Mouse (Mus musculus) heart, adult 9 months (tissue): ENCODE measurements around the gene Gm11168.
"Not testable (repeated sequence)": the region's sequence is repeated elsewhere in the genome, so short reads cannot be mapped to it uniquely, and the experiment has no call there.

Experiments
- DNase-seq, 2 experiments: peaks; one replicate each; pipeline ENCODE4 v3.0.0; 2022; ENCODE audit warnings: low spot score in 2 of 2

The Gm11168 gene

DNA sequence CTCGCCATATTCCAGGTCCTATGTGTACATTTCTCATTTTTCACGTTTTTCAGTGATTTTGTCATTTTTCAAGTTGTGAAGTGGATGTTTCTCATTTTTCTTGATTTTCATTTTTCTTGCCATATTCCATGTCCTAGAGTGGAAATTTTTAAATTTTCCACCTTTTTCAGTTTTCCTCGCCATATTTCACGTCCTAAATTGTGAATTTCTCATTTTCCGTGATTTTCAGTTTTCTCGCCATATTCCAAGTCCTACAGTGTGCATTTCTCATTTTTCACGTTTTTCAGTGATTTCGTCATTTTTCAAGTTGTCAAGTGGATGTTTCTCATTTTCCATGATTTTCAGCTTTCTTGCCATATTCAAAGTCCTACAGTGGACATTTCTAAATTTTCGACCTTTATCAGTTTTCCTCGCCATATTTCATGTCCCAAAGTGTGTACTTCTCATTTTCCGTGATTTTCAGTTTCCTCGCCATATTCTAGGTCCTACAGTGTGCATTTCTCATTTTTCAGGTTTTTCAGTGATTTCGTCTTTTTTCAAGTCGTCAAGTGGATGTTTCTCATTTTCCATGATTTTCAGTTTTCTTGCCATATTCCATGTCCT lies at the start of gene Gm11168:
TSS of gene Gm11168 (plus strand) at position 553 of the 603 bp plus-strand sequence.
- not testable (repeated sequence) for DNase-seq

DNA sequence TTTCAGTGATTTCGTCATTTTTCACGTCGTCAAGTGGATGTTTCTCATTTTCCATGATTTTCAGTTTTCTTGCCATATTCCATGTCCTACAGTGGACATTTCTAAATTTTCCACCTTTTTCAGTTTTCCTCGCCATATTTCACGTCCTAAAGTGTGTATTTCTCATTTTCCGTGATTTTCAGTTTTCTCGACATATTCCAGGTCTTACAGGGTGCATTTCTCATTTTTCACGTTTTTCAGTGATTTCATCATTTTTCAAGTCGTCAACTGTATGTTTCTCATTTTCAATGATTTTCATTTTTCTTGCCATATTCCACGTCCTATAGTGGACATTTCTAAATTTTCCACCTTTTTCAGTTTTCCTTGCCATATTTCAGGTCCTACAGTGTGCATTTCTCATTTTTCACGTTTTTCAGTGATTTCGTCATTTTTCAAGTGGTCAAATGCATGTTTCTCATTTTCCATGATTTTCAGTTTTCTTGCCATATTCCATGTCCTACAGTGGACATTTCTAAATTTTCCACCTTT lies 2.6 kb upstream of the Gm11168 start, which contains the start of gene Gm10722:
TSS of gene Gm10722 (plus strand) at position 478 of the 528 bp plus-strand sequence.
- DNase-seq = peak; percentile 29 to 44

DNA sequence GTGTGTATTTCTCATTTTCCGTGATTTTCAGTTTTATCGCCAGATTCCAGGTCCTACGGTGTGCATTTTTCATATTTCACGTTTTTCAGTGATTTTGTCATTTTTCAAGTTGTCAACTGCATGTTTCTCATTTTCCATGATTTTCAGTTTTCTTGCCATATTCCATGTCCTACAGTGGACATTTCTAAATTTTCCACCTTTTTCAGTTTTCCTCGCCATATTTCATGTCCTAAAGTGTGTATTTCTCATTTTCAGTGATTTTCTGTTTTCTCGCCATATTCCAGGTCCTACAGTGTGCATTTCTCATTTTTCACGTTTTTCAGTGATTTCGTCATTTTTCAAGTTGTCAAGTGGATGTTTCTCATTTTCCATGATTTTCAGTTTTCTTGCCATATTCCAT lies 2.1 kb upstream of the Gm11168 start:
- peak; percentile 42 to 57 for DNase-seq

DNA sequence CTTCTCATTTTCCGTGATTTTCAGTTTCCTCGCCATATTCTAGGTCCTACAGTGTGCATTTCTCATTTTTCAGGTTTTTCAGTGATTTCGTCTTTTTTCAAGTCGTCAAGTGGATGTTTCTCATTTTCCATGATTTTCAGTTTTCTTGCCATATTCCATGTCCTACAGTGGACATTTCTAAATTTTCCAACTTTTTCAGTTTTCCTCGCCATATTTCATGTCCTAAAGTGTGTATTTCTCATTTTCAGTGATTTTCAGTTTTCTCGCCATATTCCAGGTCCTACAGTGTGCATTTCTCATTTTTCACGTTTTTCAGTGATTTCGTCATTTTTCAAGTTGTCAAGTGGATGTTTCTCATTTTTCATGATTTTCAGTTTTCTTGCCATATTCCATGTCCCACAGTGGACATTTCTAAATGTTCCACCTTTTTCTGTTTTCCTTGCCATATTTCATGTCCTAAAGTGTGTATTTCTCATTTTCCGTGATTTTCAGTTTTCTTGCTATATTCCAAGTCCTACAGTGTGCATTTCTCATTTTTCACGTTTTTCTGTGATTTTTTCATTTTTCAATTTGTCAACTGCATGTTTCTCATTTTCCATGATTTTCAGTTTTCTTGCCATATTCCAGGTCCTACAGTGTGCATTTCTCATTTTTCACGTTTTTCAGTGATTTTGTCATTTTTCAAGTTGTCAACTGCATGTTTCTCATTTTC lies 1.0 kb upstream of the Gm11168 start:
- DNase-seq = peak; percentile 100

DNA sequence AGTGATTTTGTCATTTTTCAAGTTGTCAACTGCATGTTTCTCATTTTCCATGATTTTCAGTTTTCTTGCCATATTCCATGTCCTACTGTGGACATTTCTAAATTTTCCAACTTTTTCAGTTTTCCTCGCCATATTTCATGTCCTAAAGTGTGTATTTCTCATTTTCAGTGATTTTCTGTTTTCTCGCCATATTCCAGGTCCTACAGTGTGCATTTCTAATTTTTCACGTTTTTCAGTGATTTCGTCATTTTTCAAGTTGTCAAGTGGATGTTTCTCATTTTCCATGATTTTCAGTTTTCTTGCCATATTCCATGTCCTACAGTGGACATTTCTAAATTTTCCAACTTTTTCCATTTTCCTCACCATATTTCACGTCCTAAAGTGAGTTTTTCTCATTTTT lies 3.0 kb downstream of the Gm11168 start:
- DNase-seq = not testable (repeated sequence)

DNA sequence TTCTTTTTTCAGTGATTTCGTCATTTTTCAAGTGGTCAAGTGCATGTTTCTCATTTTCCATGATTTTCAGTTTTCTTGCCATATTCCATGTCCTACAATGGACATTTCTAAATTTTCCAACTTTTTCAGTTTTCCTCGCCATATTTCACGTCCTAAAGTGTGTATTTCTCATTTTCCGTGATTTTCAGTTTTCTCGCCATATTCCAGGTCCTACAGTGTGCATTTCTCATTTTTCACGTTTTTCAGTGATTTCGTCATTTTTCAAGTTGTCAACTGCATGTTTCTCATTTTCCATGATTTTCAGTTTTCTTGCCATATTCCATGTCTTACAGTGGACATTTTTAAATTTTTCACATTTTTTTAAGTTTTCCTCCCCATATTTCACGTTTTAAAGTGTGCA lies 3.5 kb downstream of the Gm11168 start:
- DNase-seq = peak; percentile 100

DNA sequence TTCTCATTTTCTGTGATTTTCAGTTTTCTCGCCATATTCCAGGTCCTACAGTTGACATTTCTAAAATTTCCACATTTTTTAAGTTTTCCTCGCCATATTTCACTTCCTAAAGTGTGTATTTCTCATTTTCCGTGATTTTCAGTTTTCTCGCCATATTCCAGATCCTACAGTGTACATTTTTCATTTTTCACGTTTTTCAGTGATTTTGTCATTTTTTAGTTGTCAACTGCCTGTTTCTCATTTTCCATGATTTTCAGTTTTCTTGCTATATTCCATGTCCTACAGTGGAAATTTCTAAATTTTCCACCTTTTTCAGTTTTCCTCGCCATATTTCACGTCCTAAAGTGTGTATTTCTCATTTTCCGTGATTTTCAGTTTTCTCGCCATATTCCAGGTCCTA lies 4.1 kb downstream of the Gm11168 start:
- not testable (repeated sequence) for DNase-seq

DNA sequence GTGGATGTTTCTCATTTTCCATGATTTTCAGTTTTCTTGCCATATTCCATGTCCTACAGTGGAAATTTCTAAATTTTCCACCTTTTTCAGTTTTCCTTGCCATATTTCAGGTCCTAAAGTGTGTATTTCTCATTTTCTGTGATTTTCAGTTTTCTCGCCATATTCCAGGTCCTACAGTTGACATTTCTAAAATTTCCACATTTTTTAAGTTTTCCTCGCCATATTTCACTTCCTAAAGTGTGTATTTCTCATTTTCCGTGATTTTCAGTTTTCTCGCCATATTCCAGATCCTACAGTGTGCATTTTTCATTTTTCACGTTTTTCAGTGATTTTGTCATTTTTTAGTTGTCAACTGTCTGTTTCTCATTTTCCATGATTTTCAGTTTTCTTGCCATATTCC lies 6.2 kb downstream of the Gm11168 start:
- not testable (repeated sequence) for DNase-seq

DNA sequence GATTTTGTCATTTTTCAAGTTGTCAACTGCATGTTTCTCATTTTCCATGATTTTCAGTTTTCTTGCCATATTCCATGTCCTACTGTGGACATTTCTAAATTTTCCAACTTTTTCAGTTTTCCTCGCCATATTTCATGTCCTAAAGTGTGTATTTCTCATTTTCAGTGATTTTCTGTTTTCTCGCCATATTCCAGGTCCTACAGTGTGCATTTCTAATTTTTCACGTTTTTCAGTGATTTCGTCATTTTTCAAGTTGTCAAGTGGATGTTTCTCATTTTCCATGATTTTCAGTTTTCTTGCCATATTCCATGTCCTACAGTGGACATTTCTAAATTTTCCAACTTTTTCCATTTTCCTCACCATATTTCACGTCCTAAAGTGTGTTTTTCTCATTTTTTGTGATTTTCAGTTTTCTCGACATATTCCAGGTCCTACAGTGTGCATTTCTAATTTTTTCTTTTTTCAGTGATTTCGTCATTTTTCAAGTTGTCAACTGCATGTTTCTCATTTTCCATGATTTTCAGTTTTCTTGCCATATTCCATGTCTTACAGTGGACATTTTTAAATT lies 9.0 kb downstream of the Gm11168 start:
- DNase-seq = not testable (repeated sequence)

DNA sequence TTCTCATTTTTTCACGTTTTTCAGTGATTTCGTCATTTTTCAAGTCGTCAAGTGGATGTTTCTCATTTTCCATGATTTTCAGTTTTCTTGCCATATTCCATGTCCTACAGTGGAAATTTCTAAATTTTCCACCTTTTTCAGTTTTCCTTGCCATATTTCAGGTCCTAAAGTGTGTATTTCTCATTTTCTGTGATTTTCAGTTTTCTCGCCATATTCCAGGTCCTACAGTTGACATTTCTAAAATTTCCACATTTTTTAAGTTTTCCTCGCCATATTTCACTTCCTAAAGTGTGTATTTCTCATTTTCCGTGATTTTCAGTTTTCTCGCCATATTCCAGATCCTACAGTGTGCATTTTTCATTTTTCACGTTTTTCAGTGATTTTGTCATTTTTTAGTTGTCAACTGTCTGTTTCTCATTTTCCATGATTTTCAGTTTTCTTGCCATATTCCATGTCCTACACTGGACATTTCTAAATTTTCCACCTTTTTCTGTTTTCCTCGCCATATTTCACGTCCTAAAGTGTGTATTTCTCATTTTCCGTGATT lies 9.7 kb downstream of the Gm11168 start, which contains the start of gene Gm10721:
TSS of gene Gm10721 (plus strand) at position 408 of the 547 bp plus-strand sequence.
- DNase-seq = not testable (repeated sequence)

DNA sequence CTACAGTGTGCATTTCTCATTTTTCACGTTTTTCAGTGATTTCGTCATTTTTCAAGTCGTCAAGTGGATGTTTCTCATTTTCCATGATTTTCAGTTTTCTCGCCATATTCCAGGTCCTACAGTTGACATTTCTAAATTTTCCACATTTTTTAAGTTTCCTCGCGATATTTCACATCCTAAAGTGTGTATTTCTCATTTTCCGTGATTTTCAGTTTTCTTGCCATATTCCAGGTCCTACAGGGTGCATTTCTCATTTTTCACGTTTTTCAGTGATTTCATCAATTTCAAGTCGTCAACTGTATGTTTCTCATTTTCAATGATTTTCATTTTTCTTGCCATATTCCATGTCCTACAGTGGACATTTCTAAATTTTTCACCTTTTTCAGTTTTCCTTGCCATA lies 12.2 kb downstream of the Gm11168 start, which contains the start of gene Gm10720:
TSS of gene Gm10720 (plus strand) at position 301 of the 400 bp plus-strand sequence.
- DNase-seq = not testable (repeated sequence)

DNA sequence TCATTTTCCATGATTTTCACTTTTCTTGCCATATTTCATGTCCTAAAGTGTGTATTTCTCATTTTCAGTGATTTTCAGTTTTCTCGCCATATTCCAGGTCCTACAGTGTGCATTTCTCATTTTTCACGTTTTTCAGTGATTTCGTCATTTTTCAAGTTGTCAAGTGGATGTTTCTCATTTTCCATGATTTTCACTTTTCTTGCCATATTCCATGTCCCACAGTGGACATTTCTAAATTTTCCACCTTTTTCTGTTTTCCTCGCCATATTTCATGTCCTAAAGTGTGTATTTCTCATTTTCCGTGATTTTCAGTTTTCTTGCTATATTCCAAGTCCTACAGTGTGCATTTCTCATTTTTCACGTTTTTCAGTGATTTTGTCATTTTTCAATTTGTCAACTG lies 12.8 kb downstream of the Gm11168 start:
- peak in 1 of 2 experiments; percentile 1 for DNase-seq

DNA sequence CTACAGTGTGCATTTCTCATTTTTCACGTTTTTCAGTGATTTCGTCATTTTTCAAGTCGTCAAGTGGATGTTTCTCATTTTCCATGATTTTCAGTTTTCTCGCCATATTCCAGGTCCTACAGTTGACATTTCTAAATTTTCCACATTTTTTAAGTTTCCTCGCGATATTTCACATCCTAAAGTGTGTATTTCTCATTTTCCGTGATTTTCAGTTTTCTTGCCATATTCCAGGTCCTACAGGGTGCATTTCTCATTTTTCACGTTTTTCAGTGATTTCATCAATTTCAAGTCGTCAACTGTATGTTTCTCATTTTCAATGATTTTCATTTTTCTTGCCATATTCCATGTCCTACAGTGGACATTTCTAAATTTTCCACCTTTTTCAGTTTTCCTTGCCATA lies 14.0 kb downstream of the Gm11168 start, which contains the start of gene Gm10719:
TSS of gene Gm10719 (plus strand) at position 301 of the 400 bp plus-strand sequence.
- not testable (repeated sequence) for DNase-seq

DNA sequence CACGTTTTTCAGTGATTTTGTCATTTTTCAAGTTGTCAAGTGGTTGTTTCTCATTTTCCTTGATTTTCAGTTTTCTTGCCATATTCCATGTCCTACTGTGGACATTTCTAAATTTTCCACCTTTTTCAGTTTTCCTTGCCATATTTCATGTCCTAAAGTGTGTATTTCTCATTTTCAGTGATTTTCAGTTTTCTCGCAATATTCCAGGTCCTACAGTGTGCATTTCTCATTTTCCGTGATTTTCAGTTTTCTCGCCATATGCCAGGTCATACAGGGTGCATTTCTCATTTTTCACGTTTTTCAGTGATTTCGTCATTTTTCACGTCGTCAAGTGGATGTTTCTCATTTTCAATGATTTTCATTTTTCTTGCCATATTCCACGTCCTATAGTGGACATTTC lies 15.8 kb downstream of the Gm11168 start:
- peak in 1 of 2 experiments; percentile 1 for DNase-seq

DNA sequence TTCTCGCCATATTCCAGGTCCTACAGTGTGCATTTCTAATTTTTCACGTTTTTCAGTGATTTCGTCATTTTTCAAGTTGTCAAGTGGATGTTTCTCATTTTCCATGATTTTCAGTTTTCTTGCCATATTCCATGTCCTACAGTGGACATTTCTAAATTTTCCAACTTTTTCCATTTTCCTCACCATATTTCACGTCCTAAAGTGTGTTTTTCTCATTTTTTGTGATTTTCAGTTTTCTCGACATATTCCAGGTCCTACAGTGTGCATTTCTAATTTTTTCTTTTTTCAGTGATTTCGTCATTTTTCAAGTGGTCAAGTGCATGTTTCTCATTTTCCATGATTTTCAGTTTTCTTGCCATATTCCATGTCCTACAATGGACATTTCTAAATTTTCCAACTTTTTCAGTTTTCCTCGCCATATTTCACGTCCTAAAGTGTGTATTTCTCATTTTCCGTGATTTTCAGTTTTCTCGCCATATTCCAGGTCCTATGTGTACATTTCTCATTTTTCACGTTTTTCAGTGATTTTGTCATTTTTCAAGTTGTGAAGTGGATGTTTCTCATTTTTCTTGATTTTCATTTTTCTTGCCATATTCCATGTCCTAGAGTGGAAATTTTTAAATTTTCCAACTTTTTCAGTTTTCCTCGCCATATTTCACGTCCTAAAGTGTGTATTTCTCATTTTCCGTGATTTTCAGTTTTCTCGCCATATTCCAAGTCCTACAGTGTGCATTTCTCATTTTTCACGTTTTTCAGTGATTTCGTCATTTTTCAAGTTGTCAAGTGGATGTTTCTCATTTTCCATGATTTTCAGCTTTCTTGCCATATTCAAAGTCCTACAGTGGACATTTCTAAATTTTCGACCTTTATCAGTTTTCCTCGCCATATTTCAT lies 16.9 kb downstream of the Gm11168 start:
- DNase-seq = peak; percentile 51 to 66

DNA sequence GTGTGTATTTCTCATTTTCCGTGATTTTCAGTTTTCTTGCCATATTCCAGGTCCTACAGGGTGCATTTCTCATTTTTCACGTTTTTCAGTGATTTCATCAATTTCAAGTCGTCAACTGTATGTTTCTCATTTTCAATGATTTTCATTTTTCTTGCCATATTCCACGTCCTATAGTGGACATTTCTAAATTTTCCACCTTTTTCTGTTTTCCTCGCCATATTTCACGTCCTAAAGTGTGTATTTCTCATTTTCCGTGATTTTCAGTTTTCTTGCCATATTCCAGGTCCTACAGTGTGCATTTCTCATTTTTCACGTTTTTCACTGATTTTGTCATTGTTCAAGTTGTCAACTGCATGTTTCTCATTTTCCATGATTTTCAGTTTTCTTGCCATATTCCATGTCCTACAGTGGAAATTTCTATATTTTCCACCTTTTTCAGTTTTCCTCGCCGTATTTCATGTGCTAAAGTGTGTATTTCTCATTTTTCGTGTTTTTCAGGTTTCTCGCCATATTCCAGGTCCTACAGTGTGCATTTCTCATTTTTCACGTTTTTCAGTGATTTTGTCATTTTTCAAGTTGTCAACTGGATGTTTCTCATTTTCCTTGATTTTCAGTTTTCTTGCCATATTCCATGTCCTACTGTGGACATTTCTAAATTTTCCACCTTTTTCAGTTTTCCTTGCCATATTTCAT lies 19.3 kb downstream of the Gm11168 start:
- DNase-seq = peak; percentile 83

DNA sequence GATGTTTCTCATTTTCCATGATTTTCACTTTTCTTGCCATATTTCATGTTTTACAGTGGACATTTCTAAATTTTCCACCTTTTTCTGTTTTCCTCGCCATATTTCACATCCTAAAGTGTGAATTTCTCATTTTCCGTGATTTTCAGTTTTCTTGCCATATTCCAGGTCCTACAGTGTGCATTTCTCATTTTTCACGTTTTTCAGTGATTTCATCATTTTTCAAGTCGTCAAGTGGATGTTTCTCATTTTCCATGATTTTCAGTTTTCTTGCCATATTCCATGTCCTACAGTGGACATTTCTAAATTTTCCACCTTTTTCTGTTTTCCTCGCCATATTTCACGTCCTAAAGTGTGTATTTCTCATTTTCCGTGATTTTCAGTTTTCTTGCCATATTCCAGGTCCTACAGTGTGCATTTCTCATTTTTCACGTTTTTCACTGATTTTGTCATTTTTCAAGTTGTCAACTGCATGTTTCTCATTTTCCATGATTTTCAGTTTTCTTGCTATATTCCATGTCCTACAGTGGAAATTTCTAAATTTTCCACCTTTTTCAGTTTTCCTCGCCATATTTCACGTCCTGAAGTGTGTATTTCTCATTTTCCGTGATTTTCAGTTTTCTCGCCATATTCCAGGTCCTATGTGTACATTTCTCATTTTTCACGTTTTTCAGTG lies 20.3 kb downstream of the Gm11168 start, which contains the start of gene Gm10718:
TSS of gene Gm10718 (plus strand) at position 236 of the 673 bp plus-strand sequence.
- DNase-seq = peak; percentile 67 to 69

DNA sequence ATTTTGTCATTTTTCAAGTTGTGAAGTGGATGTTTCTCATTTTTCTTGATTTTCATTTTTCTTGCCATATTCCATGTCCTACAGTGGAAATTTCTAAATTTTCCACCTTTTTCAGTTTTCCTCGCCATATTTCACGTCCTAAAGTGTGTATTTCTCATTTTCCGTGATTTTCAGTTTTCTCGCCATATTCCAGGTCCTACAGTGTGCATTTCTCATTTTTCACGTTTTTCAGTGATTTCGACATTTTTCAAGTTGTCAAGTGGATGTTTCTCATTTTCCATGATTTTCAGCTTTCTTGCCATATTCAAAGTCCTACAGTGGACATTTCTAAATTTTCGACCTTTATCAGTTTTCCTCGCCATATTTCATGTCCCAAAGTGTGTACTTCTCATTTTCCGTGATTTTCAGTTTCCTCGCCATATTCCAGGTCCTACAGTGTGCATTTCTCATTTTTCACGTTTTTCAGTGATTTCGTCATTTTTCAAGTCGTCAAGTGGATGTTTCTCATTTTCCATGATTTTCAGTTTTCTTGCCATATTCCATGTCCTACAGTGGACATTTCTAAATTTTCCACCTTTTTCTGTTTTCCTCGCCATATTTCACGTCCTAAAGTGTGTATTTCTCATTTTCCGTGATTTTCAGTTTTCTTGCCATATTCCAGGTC lies 21.0 kb downstream of the Gm11168 start:
- DNase-seq = peak; percentile 100

DNA sequence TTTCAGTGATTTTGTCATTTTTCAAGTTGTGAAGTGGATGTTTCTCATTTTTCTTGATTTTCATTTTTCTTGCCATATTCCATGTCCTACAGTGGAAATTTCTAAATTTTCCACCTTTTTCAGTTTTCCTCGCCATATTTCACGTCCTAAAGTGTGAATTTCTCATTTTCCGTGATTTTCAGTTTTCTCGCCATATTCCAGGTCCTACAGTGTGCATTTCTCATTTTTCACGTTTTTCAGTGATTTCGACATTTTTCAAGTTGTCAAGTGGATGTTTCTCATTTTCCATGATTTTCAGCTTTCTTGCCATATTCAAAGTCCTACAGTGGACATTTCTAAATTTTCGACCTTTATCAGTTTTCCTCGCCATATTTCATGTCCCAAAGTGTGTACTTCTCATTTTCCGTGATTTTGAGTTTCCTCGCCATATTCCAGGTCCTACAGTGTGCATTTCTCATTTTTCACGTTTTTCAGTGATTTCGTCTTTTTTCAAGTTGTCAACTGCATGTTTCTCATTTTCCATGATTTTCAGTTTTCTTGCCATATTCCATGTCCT lies 21.8 kb downstream of the Gm11168 start, which contains the start of gene Gm10717:
TSS of gene Gm10717 (plus strand) at position 506 of the 556 bp plus-strand sequence.
- DNase-seq = peak; percentile 24 to 57
